Mouse (Mus musculus) layer of hippocampus, adult 11-12 months (tissue): Measurements from ENCODE around the gene Il13ra2.
"Not testable (repeated sequence)": the region's sequence is repeated elsewhere in the genome, so short reads cannot be mapped to it uniquely, and the experiment has no call there.

Experiments
- DNase-seq: peaks from one replicate; pipeline ENCODE4 v3.0.0; 2022; ENCODE audit warnings: low spot score

Gene Il13ra2

DNA sequence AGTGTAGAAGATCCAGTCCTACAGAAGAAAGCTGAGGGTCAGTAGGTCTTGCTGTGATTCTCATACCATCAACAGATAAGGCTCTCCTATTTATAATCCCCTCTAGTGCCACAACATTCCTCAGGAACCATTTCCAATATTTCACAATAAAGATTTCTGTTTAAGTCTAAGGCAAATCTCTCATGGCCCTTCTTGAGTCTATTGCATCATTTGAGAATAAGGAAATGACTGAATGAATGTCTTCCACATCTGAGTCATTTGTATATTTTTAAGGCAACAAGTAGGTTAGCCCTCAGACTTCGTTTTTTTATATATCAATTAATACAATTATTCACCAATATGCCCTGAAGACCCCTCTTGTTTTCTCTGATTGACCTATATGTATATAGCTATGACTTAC, at the start of gene Il13ra2:
Il13ra2 (minus strand) TSS at position 64 of the 400 bp plus-strand sequence.
- DNase-seq = no peak

DNA sequence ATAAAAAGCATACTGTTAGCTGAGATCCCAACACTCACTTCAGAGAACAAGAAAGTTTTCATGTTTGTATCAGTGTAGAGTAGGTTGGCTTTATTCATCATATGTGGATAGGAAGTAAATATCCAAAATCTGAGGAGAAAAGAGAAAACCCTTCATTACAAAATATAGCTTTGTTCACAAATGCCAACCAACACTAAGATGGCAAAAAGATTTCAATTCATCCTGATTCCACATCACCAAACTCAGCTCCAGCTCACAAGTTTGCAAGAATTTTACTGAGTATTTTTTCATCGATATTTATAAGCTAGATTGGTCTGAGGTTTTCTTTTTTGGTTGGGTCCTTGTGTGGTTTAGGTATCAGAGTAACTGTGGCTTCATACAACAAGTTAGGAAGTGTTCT, 24.6 kb upstream of the Il13ra2 start, which contains the start of gene Vmn1r239-ps:
Vmn1r239-ps (minus strand) TSS at position 101 of the 400 bp plus-strand sequence.
- DNase-seq = not testable (repeated sequence)

DNA sequence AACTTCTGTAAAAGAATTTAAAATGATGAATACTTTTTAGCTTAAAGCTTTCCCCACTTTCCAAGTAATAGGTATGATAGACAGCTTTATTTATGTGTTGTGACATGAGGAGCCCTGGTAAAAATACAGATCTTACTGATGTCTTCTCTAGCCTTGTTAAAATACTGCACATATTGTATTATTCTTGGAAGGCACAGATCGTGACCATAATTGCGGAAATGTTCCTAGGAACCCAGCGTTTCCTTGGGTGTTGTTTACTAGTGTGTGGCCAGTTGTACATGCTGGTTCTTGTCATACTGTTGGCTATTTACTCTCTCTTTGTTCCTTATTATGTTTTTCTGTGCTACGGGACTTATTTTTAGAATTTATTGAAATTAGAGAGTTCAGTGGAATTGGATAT, 14.4 kb upstream of the Il13ra2 start:
- no peak for DNase-seq

DNA sequence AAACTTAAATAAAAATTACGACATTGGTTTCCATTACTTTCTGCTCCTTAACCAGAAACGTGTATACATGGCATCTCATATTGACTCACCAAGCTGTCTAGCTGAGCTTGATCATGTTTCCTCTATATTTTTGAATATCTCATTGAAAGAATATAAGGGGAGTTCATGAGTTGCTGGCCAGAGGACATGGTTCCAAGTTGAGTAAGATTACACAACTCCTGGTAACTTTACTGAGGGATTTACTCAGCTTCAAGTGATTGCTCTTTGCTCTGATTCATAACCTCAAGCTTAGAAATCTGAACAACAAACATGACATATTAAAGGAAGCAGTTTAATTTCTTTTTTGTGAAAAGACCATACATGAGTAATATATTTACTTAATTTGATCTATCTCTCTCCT, 6.4 kb upstream of the Il13ra2 start:
- no peak for DNase-seq

DNA sequence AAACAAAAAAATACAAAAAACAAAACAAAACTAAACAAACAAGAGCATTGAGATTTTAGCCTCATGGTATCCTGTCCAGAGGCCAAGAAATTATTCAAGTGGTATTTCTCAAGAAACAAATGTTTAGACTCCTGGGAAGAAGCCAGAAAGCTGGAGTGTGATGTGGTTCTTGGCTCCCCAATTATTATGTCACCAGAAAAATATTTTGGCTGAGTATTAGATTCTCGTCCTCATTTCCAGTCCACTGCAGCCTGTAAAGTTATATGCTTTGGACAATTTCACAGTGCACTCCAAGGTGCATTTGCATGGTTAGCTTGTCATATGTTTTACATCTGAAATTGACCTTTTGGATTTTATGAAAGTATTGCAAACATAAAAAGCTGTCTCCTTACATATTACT, 761 bp upstream of the Il13ra2 start:
- no peak for DNase-seq

DNA sequence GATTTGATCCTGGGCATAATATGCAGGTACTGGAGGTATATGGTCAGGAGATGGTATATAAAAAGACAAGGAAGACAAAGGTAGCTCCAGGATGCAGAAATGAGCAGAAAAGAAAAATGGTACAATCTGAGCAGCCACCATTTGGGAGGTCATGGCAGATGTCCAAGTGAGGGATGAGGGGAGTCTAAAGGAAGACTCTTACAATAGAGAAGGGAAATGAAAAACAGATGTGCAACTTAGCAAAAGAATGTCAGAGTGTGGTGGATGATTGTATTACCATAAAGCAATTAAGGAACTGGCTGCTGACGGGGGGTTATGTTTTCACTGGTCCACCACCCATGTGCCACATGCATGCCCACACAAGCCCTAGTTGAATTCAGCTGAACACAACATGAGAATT, 35.5 kb downstream of the Il13ra2 start:
- no peak for DNase-seq

DNA sequence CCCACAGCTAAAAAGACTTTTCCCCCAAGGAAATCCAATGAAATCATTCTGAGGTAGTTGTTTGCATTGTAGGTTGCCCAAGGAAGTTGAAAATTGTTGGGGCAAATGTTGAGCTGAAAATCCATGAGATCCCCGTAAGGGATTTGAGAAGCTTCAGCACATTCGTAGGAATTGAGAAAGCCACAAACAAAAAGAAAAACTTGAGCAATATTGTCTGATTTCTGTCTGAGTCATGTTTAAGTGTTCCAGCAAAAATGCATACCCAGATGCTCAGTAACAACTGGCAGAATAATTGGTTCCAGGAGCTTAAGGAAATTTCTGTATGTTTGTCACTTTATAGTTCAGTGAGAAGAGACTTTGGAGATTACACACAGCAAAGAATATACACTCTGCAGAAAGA, 79.8 kb downstream of the Il13ra2 start:
- no peak for DNase-seq
